Mouse (Mus musculus): ENCODE measurements around the gene Olfr1402. TPM values are rescaled to one million over a fixed set of nuclear protein-coding genes. Genes with fewer than 3 reads are reported as not detected.

Gene Olfr1402
- not detected for total RNA-seq (2023)

DNA sequence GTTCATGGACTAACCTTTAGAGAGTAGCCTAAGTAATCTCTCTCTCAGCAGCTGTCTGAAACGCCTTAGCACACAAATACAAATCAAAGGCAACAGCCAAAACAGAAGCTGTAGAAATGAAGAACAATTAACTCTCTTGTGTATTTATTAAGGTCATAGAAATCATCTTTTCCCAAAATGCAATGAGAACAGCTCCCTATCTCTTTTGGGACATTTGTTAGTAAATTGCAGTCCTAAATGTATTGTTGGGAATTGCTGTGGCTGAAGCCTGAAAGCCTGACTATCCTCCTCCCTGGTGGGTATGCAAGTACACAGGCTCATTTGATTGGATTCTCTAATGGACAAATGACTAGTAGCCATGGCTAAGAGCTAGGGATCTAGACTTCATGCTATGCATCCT is at the start of gene Olfr1402:
Gene Olfr1402 (minus strand): TSS at position 101 of the 400 bp plus-strand sequence.

Other genes with a start within 250 kb of the Olfr1402 start
- 10 to 100 TPM; 32.2 to 35.7 TPM for gene Bcl9, start 124.1 kb downstream of the Olfr1402 start, total RNA-seq (2023)
- gene Chd1l, start 188.2 kb upstream of the Olfr1402 start, total RNA-seq (2023) = 10 to 100 TPM; 37.5 to 44.8 TPM
- gene Fmo5, start 206.8 kb upstream of the Olfr1402 start, total RNA-seq (2023) = 10 to 100 TPM; 10.9 to 12.2 TPM
- gene Prkab2, start 236.2 kb upstream of the Olfr1402 start, total RNA-seq (2023) = 10 to 100 TPM in 1 of 2 experiments, 1 to 10 TPM in 1; 6.2 to 10.4 TPM

Data from T-cell, adult 66 days (primary cell).